Mouse (Mus musculus) ovary, adult 18-20 months (tissue): Measurements from ENCODE around the gene Mgat1.

ENCODE experiments used
- DNase-seq: peaks from one replicate; pipeline ENCODE4 v3.0.0; 2022; ENCODE audit warnings: low spot score, mixed read lengths

Gene Mgat1

GRCm38 (mm10) chr11:49242944-49243626 is 906 bp upstream of the Mgat1 start:
- no peak for DNase-seq

DNA sequence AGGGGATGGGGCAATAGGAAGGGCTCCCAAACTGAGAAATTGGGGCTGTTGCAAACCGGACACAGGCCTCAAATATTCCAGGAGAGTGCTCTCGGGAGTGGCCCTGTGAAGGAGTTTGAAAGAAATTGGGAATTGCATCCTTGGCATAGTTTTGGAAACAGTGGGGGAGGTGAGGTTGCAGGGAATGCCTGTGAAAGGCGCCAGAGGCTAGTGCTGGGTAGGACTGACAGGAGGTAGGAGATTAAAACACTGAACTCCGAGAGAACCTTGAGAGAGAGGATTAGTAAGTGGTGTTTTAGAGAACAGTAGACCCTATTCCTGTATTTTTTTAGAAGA is 572 bp downstream of the Mgat1 start:
- DNase-seq, result no peak

DNA sequence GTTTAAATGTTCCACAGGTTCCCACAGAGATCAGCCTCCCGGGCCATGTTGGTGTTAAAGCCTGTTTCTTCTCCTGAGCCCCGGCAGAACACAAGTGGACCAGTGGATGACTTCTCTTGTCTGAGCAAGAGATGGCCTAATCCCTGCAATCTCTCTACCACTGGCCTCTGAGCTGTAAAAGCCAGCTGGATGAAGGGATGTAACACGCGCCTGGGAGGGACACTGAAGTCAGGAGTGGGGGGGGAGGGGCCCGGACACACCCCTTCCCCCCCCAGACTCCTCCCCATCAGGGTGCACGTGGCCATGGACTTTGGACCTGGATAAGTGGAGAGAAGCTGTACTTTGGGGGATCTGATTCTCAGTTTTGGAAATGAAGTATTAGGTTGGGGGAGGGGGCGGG is 1.2 kb downstream of the Mgat1 start:
- no peak for DNase-seq

GRCm38 (mm10) chr11:49245634-49246415 is 1.8 kb downstream of the Mgat1 start:
- no peak for DNase-seq

GRCm38 (mm10) chr11:49246523-49246922 is 2.5 kb downstream of the Mgat1 start:
- DNase-seq, result no peak

GRCm38 (mm10) chr11:49247255-49247654 is 3.3 kb downstream of the Mgat1 start:
- DNase-seq, result no peak

- no peak for DNase-seq
Measured at GRCm38 (mm10) chr11:49248226-49248973, 4.4 kb downstream of the Mgat1 start.

DNA sequence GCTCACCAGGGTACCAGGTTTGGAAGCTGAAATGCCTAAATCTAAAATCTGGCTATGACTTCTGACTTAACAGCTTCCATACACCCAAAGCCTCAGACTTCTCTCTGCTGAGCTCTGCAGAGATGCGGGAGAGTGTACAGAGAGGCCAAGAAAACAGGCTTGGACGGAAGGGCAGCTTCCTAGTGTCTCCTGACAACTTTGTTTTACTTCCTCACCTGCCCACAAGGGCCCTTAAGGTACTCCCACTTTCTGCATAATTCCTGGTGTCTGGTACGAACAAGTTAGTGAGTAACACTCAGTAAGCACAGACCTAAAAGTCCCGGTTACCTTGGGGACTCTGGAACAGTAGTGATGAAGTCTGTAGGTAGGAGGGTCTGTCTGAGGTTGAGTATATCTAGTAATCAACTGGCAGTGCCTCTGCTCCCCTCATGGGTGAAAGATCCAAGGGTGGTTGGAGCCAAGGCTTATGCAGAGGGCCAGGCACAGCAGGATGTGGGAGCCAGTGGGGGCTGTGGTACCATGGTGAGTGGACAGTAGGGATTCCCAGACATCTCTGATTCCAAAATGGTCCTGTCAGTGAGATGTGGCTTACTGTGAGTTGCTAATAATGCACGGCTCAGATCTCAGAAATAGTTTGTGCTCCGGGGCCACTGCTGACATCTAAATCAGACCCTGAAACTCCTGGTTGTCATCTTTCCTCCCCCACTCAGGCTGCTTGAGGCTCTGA is 5.1 kb downstream of the Mgat1 start:
- DNase-seq, result no peak

DNA sequence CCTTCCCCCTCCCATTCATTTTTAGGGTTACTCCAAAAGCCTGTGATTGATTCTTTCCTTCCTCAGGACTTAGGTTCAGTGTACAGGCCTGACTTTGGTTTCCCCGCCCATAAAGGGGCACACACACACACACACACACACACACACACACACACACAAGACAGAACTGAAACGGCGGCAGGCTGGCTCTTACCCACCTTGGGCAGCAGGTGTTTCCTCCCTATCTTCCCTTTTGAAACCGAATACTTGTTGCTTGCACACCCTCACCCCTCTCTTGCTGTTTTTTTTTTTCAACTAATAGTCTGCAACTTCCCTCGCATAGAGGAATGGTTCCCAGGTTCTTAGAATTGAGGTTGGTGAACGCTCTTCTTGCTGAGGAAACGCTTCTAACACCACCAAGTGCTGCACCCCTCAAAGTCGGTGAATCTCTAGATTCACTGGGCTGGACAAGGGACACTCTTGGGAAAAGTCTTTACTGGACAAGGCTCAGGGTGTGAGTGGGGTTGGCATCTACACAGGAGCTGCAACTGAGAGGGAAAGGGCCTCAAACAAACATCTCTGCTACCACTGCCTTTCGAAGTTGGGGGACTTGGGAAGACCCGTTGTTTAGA is 5.9 kb downstream of the Mgat1 start:
- DNase-seq, result no peak

- DNase-seq, result peak; percentile 87
Measured at GRCm38 (mm10) chr11:49250422-49251379, 6.7 kb downstream of the Mgat1 start.

- no peak for DNase-seq
Measured at GRCm38 (mm10) chr11:49251380-49251761, 7.4 kb downstream of the Mgat1 start.

GRCm38 (mm10) chr11:49252048-49252447 is 8.1 kb downstream of the Mgat1 start:
- no peak for DNase-seq

- DNase-seq, result no peak
Measured at GRCm38 (mm10) chr11:49253035-49253434, 9.0 kb downstream of the Mgat1 start.

- no peak for DNase-seq
Measured at GRCm38 (mm10) chr11:49259296-49259695, 15.3 kb downstream of the Mgat1 start.

DNA sequence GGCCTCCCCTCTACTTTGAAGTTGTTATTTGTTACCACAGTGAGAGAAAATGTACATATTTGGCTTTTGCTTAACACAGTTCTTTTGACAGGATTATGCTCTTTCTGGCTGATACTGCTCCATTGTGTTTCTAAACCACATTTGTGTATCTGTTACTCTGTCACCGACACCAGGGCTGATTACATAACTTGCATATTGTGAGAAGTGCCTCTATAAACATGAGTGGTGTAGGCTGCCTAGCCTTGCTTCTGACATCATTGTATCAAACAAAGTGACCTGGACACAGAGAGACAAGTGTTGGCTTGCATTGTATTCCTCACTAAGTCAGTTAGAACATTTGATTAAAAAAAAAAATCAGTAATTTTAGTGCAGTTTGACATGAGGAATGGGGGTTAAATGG is 15.8 kb downstream of the Mgat1 start:
- DNase-seq, result no peak

- DNase-seq, result peak; percentile 59
Measured at GRCm38 (mm10) chr11:49260598-49261312, 16.8 kb downstream of the Mgat1 start.

- DNase-seq, result no peak
Measured at GRCm38 (mm10) chr11:49261313-49261855, 17.4 kb downstream of the Mgat1 start.

DNA sequence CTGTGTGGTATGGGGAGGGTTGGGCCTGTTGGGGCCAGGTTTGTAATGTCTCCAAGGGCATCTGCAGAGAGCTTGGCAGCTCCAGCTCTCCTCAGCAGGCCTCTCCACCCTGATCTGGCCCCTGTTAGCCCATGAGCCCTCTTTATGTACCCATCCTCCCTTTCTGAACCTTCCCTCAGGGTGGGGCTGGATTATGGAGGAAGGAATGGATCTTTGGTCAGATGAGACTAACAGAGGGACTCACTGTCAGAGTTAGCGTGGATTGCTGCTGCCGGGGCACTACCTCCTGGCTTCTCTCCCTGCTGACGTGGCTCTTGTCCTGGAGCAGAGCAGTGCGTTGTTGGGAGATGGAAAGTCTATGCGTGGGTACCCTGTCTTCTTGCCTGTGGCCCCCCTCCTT is 18.3 kb downstream of the Mgat1 start:
- DNase-seq, result no peak

DNA sequence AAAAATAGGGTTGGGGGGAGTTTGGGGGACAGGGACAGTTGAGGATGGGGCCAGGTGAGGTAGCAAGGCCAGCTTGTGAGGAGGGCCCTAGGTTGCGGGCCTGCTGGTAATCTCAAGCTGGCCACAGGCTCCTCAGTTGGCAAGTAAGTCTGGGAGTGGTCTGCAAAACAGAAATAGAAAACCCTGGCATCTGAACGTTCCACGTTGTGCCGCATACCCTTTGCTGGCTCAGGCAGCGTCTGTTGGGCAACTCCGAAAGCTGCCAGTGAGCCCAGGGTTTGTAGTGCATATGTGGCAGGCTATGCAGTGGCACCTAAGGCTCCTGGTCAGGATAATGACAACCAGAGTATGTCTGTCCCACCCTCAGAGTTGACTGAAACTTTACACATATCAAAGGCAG is 19.2 kb downstream of the Mgat1 start:
- DNase-seq, result no peak

DNA sequence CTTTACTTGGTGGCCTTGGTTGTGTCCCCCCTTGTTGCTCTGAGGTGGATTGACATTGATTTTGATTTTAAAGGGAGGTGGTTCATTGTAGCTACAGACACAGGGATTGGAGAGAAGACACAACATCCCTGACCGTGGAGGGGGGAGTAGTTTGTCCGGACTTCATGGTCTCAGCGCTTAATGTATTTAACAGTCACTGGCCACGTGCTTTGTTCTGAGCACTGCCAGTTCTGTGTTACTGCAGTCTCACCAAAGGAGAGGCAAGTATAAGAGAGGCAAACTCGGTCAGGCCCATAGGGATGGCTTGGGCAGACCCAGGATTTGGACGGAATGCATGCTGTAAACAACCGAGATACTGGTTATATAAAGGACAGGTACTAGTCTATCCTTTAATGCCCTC is 20.1 kb downstream of the Mgat1 start:
- no peak for DNase-seq
